Mouse (Mus musculus): ENCODE measurements around the gene Daxx. TPM values are rescaled to one million over a fixed set of nuclear protein-coding genes. Genes with fewer than 3 reads are reported as not detected.
A peak's percentile ranks its signal among the peaks of the same experiment; 100 is the strongest.
"Not testable (repeated sequence)": the region's sequence is repeated elsewhere in the genome, so short reads cannot be mapped to it uniquely, and the experiment has no call there.

Gene Daxx
- polyA plus RNA-seq (2014; fragmentation: Nextera tagmentation; extraction: Ambion mirVana), result 46.9 and 52.9 TPM in 2 replicates

DNA sequence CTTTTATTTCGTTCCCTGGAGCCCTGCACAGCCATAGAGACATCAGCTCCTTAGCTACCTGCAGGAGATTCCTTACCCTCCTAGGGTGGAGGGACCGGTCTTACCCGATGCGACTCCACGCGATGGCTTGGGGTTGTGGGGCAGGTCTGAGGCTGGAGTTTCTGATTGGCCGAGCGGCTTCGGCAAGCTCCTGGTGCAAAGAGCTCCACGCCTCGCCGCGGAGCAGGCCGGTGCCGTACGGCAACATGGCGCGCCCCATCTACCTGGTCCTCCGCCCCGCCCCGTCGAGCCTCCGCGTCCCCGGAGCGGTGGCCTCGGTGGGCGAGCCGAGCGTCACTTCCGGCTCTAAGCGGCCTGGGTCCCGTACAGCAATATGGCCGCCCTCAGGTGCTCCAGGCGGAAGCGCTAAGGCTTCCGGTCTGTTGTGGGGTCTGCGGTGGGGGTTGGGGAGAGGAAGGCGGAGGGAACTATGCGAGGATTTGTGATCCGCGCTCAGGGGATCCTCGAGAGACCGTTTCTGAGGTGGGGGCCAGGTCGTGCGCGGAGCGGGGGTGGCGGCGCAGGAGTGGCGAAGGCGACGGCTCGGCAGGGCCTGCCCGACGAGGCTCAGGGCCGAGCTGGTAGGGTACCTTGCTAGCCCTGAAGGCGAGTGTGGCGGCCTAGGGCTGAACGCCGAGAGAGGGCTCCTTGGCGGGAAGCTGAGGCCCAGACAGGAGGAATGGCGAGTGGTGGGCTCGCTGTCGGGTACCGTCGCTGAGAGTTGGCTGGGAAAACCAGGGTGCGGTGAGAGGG, at the start of gene Daxx:
Gene Daxx (plus strand): TSS at position 338 of the 792 bp plus-strand sequence.
- peak within 1 kb of the TSS; percentile 96 for H3K9ac ChIP-seq (ENCODE audit: low read depth, low read length)
- peak within 1 kb of the TSS; percentile 98 for H3K4me2 ChIP-seq
- peak within 1 kb of the TSS; percentile 94 for H3K27ac ChIP-seq (ENCODE audit: low read depth, low read length)
- under 1% methylated on average over 68 of the region's 68 CpGs for WGBS
- H3K9me3 ChIP-seq (ENCODE audit: control insufficient read depth, low read length), result no peaks in the 10 kb centered on the region
- peaks cover 34% of the 10 kb centered on the region for H3K36me3 ChIP-seq (ENCODE audit: control insufficient read depth, insufficient read depth, low read length)
- peak within 1 kb of the TSS; percentile 94 for H3K4me3 ChIP-seq (ENCODE audit: low read depth, low read length)
- ATAC-seq (replicated peaks; ENCODE audit: low FRiP score) (peak; percentile 96), DNase-seq (ENCODE audit: low spot score) (peak; percentile 96)
- H3K27me3 ChIP-seq (replicated peaks; ENCODE audit: control insufficient read depth, insufficient read depth, low read length), result no peaks in the 10 kb centered on the region
- peaks cover 16% of the 10 kb centered on the region for H3K4me1 ChIP-seq (replicated peaks; ENCODE audit: control insufficient read depth, insufficient read depth, low read length)

DNA sequence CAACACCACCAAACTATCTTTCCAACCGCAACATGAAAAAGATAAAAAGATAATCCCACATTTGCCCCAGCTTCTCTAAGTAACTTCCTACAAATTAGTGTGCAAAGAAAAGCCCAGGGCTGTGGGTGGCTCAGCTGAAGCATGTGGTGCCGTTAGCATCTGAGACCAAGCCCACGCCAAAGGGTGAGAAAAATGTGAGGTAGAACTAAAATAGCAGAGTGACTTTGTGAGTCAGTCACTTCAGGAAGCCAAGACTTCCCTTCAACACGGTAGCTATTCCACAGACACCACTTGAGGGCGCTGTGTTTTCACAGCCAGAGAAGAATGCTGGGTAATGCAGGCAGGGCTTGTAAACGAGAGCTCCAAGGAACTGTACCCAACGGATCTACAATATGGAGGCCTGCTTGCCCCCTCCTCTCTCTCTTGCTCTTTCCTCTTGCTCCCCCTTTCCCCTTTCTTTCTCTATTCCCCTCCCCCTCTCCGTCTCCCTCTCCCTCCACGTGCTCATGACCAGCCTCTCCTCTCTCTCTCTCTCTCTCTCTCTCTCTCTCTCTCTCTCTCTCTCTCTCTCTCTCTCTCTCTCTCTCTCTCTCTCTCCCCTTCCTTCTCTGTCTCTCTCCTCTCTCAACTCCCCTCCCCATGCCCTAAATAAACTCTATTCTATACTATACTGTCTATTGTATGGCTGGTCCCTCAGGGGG, 43.7 kb upstream of the Daxx start:
- H3K9me3 ChIP-seq (ENCODE audit: control insufficient read depth, low read length), result no peaks in the 10 kb centered on the region
- H3K4me2 ChIP-seq, result peak overlapping the region; percentile 3
- H3K4me3 ChIP-seq (ENCODE audit: low read depth, low read length), result no peak overlapping the region
- H3K36me3 ChIP-seq (ENCODE audit: control insufficient read depth, insufficient read depth, low read length), result no peaks in the 10 kb centered on the region
- no peak overlapping the region for H3K27ac ChIP-seq (ENCODE audit: low read depth, low read length)
- ATAC-seq (replicated peaks; ENCODE audit: low FRiP score) (peak; percentile 68), DNase-seq (ENCODE audit: low spot score) (peak; percentile 62)
- no peaks in the 10 kb centered on the region for H3K4me1 ChIP-seq (replicated peaks; ENCODE audit: control insufficient read depth, insufficient read depth, low read length)
- H3K9ac ChIP-seq (ENCODE audit: low read depth, low read length), result no peak overlapping the region
- WGBS, result 29% methylated on average over 8 of the region's 9 CpGs
- no peaks in the 10 kb centered on the region for H3K27me3 ChIP-seq (replicated peaks; ENCODE audit: control insufficient read depth, insufficient read depth, low read length)

DNA sequence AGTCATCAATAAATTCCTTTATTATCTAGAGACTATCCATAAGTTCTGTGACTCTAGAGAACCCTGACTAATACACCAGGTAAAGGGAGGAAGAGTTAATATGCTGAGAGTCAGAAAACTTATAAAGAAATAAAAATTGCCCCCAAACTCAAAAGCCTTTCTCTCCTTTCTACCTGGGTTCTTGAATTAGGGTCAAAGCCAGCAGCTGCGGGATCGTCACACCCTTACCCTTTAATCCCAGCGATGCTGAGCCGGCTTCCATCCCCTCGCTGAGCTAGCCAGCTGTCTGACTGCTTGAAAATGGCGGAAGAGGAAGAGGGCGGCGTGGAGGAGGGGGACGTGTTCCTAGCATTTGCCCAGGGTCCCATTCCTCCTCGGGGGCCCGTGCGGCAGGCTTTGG, 35.7 kb upstream of the Daxx start, which contains the start of gene Gm7029:
Gene Gm7029 (plus strand): TSS at position 301 of the 400 bp plus-strand sequence.
- H3K27ac ChIP-seq (ENCODE audit: low read depth, low read length); DNase-seq (ENCODE audit: low spot score); H3K4me1 ChIP-seq (replicated peaks; ENCODE audit: control insufficient read depth, insufficient read depth, low read length); H3K4me3 ChIP-seq (ENCODE audit: low read depth, low read length); H3K4me2 ChIP-seq; H3K27me3 ChIP-seq (replicated peaks; ENCODE audit: control insufficient read depth, insufficient read depth, low read length); ATAC-seq (replicated peaks; ENCODE audit: low FRiP score); H3K36me3 ChIP-seq (ENCODE audit: control insufficient read depth, insufficient read depth, low read length); H3K9ac ChIP-seq (ENCODE audit: low read depth, low read length); H3K9me3 ChIP-seq (ENCODE audit: control insufficient read depth, low read length): not testable (repeated sequence)
- WGBS, result 81% methylated on average over 3 of the region's 12 CpGs

DNA sequence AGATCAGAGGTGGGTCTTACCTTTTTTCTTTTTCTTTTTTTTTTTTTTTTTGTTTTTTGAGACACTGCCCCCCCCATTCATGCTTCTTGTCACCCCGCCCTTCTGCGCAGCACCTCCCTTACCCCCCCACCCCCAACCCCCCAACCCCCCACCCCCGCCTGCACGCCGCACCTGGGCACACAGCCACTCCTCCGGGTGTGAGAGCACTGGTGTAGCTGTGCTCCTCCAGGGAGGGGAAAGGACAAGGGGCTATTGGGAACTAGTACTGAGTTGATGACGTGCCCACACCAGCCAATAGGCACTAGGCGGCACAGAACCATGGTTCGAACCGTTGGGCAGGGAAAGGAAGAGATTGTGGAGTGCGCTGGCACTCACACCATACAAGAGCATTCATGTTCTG, 34.8 kb upstream of the Daxx start:
- ATAC-seq (replicated peaks; ENCODE audit: low FRiP score) (no peak), DNase-seq (ENCODE audit: low spot score) (peak; percentile 22)
- WGBS, result 88% methylated on average over 11 of the region's 11 CpGs
- Histone ChIP-seq H3K4me1 (replicated peaks; ENCODE audit: control insufficient read depth, insufficient read depth, low read length) (no peaks in the 10 kb centered on the region), H3K27ac (ENCODE audit: low read depth, low read length) (no peak overlapping the region), H3K9ac (ENCODE audit: low read depth, low read length) (no peak overlapping the region), H3K27me3 (replicated peaks; ENCODE audit: control insufficient read depth, insufficient read depth, low read length) (no peaks in the 10 kb centered on the region), H3K36me3 (ENCODE audit: control insufficient read depth, insufficient read depth, low read length) (peaks cover 8% of the 10 kb centered on the region), H3K4me3 (ENCODE audit: low read depth, low read length) (no peak overlapping the region), H3K4me2 (no peak overlapping the region), H3K9me3 (ENCODE audit: control insufficient read depth, low read length) (no peaks in the 10 kb centered on the region)

DNA sequence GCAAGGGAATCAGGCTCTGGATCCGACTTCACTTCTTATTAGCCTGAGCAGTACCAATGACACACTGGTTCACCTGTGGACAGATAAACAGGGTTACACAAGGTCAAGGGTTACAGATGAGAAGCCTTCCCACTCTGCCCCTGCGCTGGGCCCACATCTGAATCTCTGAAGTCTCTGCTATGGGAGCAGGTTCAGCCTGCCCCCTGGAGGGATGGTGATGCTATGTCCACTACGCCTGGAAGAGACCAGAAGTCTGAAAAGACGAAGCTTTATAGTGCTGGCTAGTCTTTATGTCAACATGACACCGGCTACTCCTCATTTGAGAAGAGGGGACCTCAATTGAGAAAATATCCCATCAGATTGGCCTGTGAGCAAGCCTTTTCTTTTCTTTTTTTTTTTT, 33.4 kb upstream of the Daxx start:
- H3K36me3 ChIP-seq (ENCODE audit: control insufficient read depth, insufficient read depth, low read length), result peaks cover 15% of the 10 kb centered on the region
- not testable (repeated sequence) for H3K27me3 ChIP-seq (replicated peaks; ENCODE audit: control insufficient read depth, insufficient read depth, low read length); H3K4me2 ChIP-seq; ATAC-seq (replicated peaks; ENCODE audit: low FRiP score); H3K4me1 ChIP-seq (replicated peaks; ENCODE audit: control insufficient read depth, insufficient read depth, low read length); H3K4me3 ChIP-seq (ENCODE audit: low read depth, low read length); H3K9ac ChIP-seq (ENCODE audit: low read depth, low read length); H3K9me3 ChIP-seq (ENCODE audit: control insufficient read depth, low read length); H3K27ac ChIP-seq (ENCODE audit: low read depth, low read length)
- WGBS, result 77% methylated on average over 5 of the region's 5 CpGs
- DNase-seq (ENCODE audit: low spot score), result peak; percentile 32

DNA sequence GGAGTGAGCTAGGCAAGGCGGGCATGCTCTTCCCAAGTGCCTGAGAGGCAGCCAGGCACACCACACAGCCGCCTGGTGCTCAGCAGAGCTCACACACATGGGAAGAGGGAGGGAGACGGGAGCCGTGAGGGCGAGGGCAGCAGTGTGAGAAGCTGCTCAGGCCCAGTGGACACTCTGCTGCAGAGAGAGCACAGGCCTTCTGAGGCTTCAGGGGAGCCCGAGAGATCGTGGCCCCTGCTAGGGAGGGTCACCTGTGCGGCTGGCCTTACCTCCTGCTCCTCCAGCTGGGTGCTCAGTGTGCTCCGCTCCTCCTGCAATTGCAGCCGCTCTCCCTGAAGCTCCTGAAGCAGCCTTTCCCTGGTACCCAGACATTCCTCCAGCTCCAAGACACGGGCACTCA, 24.9 kb upstream of the Daxx start:
- DNase-seq (ENCODE audit: low spot score); H3K9me3 ChIP-seq (ENCODE audit: control insufficient read depth, low read length); H3K27me3 ChIP-seq (replicated peaks; ENCODE audit: control insufficient read depth, insufficient read depth, low read length); H3K4me3 ChIP-seq (ENCODE audit: low read depth, low read length); ATAC-seq (replicated peaks; ENCODE audit: low FRiP score); H3K27ac ChIP-seq (ENCODE audit: low read depth, low read length); H3K4me2 ChIP-seq; H3K9ac ChIP-seq (ENCODE audit: low read depth, low read length): not testable (repeated sequence)
- H3K4me1 ChIP-seq (replicated peaks; ENCODE audit: control insufficient read depth, insufficient read depth, low read length), result peaks cover 15% of the 10 kb centered on the region
- WGBS, result 87% methylated on average over 10 of the region's 11 CpGs
- H3K36me3 ChIP-seq (ENCODE audit: control insufficient read depth, insufficient read depth, low read length), result peaks cover 28% of the 10 kb centered on the region

DNA sequence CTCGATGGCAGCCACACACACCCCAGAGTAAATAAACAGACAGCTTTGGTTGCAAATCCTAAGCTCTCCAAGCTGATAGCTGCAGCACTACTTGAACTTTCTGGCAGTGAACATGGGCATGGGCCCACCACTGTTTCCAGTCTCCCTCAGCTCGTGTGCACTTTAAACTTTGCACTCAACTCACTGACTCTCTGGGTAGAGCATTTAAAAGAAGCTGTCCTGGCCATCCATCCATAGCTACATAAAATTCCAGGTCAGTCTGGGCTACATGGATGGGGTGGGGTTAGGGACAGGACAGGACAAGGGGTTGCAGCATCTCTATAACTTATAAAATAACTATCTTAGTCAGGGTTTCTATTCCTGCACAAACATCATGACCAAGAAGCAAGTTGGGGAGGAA, 21.4 kb upstream of the Daxx start:
- H3K9me3 ChIP-seq (ENCODE audit: control insufficient read depth, low read length), result not testable (repeated sequence)

DNA sequence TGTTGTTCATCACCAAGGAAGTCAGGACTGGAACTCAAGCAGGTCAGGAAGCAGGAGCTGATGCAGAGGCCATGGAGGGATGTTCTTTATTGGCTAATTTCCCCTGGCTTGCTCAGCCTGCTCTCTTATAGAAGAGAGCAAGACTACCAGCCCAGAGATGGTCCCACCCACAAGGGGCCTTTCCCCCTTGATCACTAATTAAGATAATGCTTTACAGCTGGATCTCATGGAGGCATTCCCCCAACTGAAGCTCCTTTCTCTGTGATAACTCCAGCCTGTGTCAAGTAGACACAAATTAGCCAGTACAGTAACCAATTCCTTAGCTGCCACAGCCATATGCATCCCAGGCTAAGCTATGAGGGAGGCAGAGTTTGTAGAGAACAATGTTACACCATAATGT, 21.0 kb upstream of the Daxx start:
- H3K27ac ChIP-seq (ENCODE audit: low read depth, low read length), result not testable (repeated sequence)

More for the DNA sequence above, 21.4 kb upstream of the Daxx start:
- H3K4me3 ChIP-seq (ENCODE audit: low read depth, low read length); ATAC-seq (replicated peaks; ENCODE audit: low FRiP score); H3K36me3 ChIP-seq (ENCODE audit: control insufficient read depth, insufficient read depth, low read length); DNase-seq (ENCODE audit: low spot score); H3K9ac ChIP-seq (ENCODE audit: low read depth, low read length); H3K27me3 ChIP-seq (replicated peaks; ENCODE audit: control insufficient read depth, insufficient read depth, low read length); H3K27ac ChIP-seq (ENCODE audit: low read depth, low read length): not testable (repeated sequence)
- H3K4me1 ChIP-seq (replicated peaks; ENCODE audit: control insufficient read depth, insufficient read depth, low read length), result peaks cover 15% of the 10 kb centered on the region
- H3K4me2 ChIP-seq, result peak overlapping the region; percentile 80
- 44% methylated on average over 2 of the region's 2 CpGs for WGBS

More for the DNA sequence above, 21.0 kb upstream of the Daxx start:
- not testable (repeated sequence) for H3K9me3 ChIP-seq (ENCODE audit: control insufficient read depth, low read length); DNase-seq (ENCODE audit: low spot score); H3K9ac ChIP-seq (ENCODE audit: low read depth, low read length); H3K36me3 ChIP-seq (ENCODE audit: control insufficient read depth, insufficient read depth, low read length); H3K27me3 ChIP-seq (replicated peaks; ENCODE audit: control insufficient read depth, insufficient read depth, low read length); ATAC-seq (replicated peaks; ENCODE audit: low FRiP score)
- H3K4me2 ChIP-seq, result peak overlapping the region; percentile 80
- H3K4me3 ChIP-seq (ENCODE audit: low read depth, low read length), result peak overlapping the region; percentile 77; the same call in 1 of the 2 replicates
- H3K4me1 ChIP-seq (replicated peaks; ENCODE audit: control insufficient read depth, insufficient read depth, low read length), result peaks cover 15% of the 10 kb centered on the region

Measured in liver, embryonic 11.5 days (tissue).